Mouse (Mus musculus) intestine, embryonic 14.5 days (tissue): Measurements from ENCODE around the gene Chmp1a. TPM values are rescaled to one million over a fixed set of nuclear protein-coding genes. Genes with fewer than 3 reads are reported as not detected.
"Not testable (repeated sequence)": the region's sequence is repeated elsewhere in the genome, so short reads cannot be mapped to it uniquely, and the experiment has no call there.

Experiments
- ATAC-seq: fragments of 200-750 bp; cut with Nextera tagmentation; replicated peaks from 2 replicates; pipeline ENCODE4 v1.8.0; 2017; ENCODE audit warnings: low read depth, moderate number of reproducible peaks, moderate TSS enrichment, moderate library complexity; ENCODE audit not compliant: low FRiP score, low TSS enrichment
- DNase-seq: peaks from one replicate; pipeline ENCODE4 v3.0.0-alpha.2; 2018; ENCODE audit warnings: low spot score
- H3K27ac ChIP-seq: fragments of 300-500 bp; sonication (generic); 2 replicates; pipeline ENCODE4 v1.5.1; 2014; ENCODE audit warnings: low read depth, mild to moderate bottlenecking, control low read depth
- H3K27me3 ChIP-seq: fragments of 300-500 bp; sonication (generic); replicated peaks from 2 replicates; pipeline ENCODE4 v1.6.1; 2014; ENCODE audit warnings: low read length, control low read depth; ENCODE audit not compliant: control insufficient read depth, insufficient read depth
- H3K36me3 ChIP-seq: fragments of 300-500 bp; sonication (generic); 2 replicates; pipeline ENCODE4 v1.6.1; 2014; ENCODE audit warnings: low read length, control low read depth; ENCODE audit not compliant: control insufficient read depth, insufficient read depth
- H3K4me1 ChIP-seq: fragments of 300-500 bp; sonication (generic); replicated peaks from 2 replicates; pipeline ENCODE4 v1.6.1; 2014; ENCODE audit warnings: low read length, control low read depth, mixed read lengths; ENCODE audit not compliant: control insufficient read depth, insufficient read depth
- H3K4me2 ChIP-seq: fragments of 300-500 bp; sonication (generic); 2 replicates; pipeline ENCODE4 v1.6.1; 2014; ENCODE audit warnings: low read length
- H3K4me3 ChIP-seq: fragments of 300-500 bp; sonication (generic); 2 replicates; pipeline ENCODE4 v1.5.1; 2014; ENCODE audit warnings: low read depth, low read length, control low read depth, mixed read lengths
- H3K9ac ChIP-seq: fragments of 300-500 bp; sonication (generic); 2 replicates; pipeline ENCODE4 v1.6.1; 2014; ENCODE audit warnings: mild to moderate bottlenecking, low read length
- H3K9me3 ChIP-seq: fragments of 300-500 bp; sonication (generic); 2 replicates; pipeline ENCODE4 v1.6.1; 2016; ENCODE audit warnings: low read length, control low read depth; ENCODE audit not compliant: control insufficient read depth
- WGBS: fragments of 180-500 bp; shearing (Covaris S2); extraction: QIAGEN DNeasy Blood & Tissue Kit; methylation state at CpG from one replicate; pipeline ENCODE4 v1.1.7; 2014; 5-methylcytosine and 5-hydroxymethylcytosine counted together
- polyA plus RNA-seq: library from polyadenylated mRNA; unstranded; fragments of >200 nt; fragmentation: Nextera tagmentation; extraction: Ambion mirVana; gene quantifications from 2 replicates; pipeline ENCODE4 v1.2.1, GENCODE M21; 2014

Chmp1a gene
- polyA plus RNA-seq, 1 experiment from 2014 or later = 110 TPM

- peaks cover 16% of the 10 kb centered on the region for H3K27me3 ChIP-seq
- 31% methylated on average over 13 of the region's 13 CpGs for WGBS
- H3K4me3 ChIP-seq = peak overlapping the region; percentile 46
- H3K9me3 ChIP-seq = no peaks in the 10 kb centered on the region
- no peaks in the 10 kb centered on the region for H3K36me3 ChIP-seq
- H3K4me2 ChIP-seq = peak overlapping the region; percentile 93
- DNase-seq (no peak), ATAC-seq (peak; percentile 6; the same call in 1 of the 2 replicates)
- H3K27ac ChIP-seq = no peak overlapping the region
- peak overlapping the region; percentile 36 for H3K9ac ChIP-seq
- peaks cover 11% of the 10 kb centered on the region for H3K4me1 ChIP-seq
Measured at GRCm38 (mm10) chr8:123234918-123235519, 22.5 kb upstream of the Chmp1a start.

- DNase-seq (no peak), ATAC-seq (no peak)
- Histone ChIP-seq H3K27ac (no peak overlapping the region), H3K4me1 (peaks cover 11% of the 10 kb centered on the region), H3K9ac (no peak overlapping the region), H3K4me3 (no peak overlapping the region), H3K36me3 (peaks cover 8% of the 10 kb centered on the region; the same call in 1 of the 2 replicates), H3K9me3 (no peaks in the 10 kb centered on the region), H3K27me3 (peaks cover 16% of the 10 kb centered on the region), H3K4me2 (no peak overlapping the region)
- 74% methylated on average over 11 of the region's 11 CpGs for WGBS
Measured at GRCm38 (mm10) chr8:123233760-123234159, 21.2 kb upstream of the Chmp1a start.

- ATAC-seq (no peak), DNase-seq (no peak)
- Histone ChIP-seq H3K9ac (no peak overlapping the region), H3K4me3 (no peak overlapping the region), H3K4me2 (no peak overlapping the region), H3K27ac (no peak overlapping the region), H3K27me3 (peaks cover 16% of the 10 kb centered on the region), H3K36me3 (peaks cover 12% of the 10 kb centered on the region), H3K9me3 (no peaks in the 10 kb centered on the region), H3K4me1 (peaks cover 11% of the 10 kb centered on the region)
- WGBS = 61% methylated on average over 13 of the region's 13 CpGs
Measured at GRCm38 (mm10) chr8:123233300-123233699, 20.7 kb upstream of the Chmp1a start.

- Histone ChIP-seq H3K9me3 (no peaks in the 10 kb centered on the region), H3K4me1 (peaks cover 11% of the 10 kb centered on the region), H3K27me3 (peaks cover 16% of the 10 kb centered on the region), H3K36me3 (peaks cover 20% of the 10 kb centered on the region), H3K4me3 (no peak overlapping the region), H3K27ac (no peak overlapping the region), H3K9ac (no peak overlapping the region), H3K4me2 (no peak overlapping the region)
- DNase-seq = no peak
- 32% methylated on average over 7 of the region's 7 CpGs for WGBS
- ATAC-seq = no peak
Measured at GRCm38 (mm10) chr8:123232553-123232952, 20.0 kb upstream of the Chmp1a start.

- Histone ChIP-seq H3K27me3 (peaks cover 16% of the 10 kb centered on the region), H3K9me3 (no peaks in the 10 kb centered on the region), H3K36me3 (peaks cover 26% of the 10 kb centered on the region), H3K27ac (no peak overlapping the region), H3K4me1 (peaks cover 11% of the 10 kb centered on the region), H3K4me3 (no peak overlapping the region), H3K9ac (no peak overlapping the region), H3K4me2 (no peak overlapping the region)
- ATAC-seq (no peak), DNase-seq (no peak)
- 50% methylated on average over 5 of the region's 5 CpGs for WGBS
Measured at GRCm38 (mm10) chr8:123231742-123232141, 19.2 kb upstream of the Chmp1a start.

GRCm38 (mm10) chr8:123230326-123230725 lies 17.8 kb upstream of the Chmp1a start:
- not testable (repeated sequence) for H3K27ac ChIP-seq, H3K4me2 ChIP-seq, H3K4me3 ChIP-seq, H3K9me3 ChIP-seq, DNase-seq, H3K9ac ChIP-seq, ATAC-seq
- 88% methylated on average over 10 of the region's 11 CpGs for WGBS
- peaks cover 11% of the 10 kb centered on the region for H3K4me1 ChIP-seq
- peaks cover 32% of the 10 kb centered on the region for H3K36me3 ChIP-seq
- peaks cover 14% of the 10 kb centered on the region for H3K27me3 ChIP-seq

- DNase-seq = no peak
- WGBS = 100% methylated on average over 1 of the region's 1 CpGs
- Histone ChIP-seq H3K9me3 (no peaks in the 10 kb centered on the region), H3K4me2 (no peak overlapping the region), H3K36me3 (peaks cover 32% of the 10 kb centered on the region), H3K9ac (no peak overlapping the region), H3K4me1 (peaks cover 12% of the 10 kb centered on the region), H3K4me3 (no peak overlapping the region), H3K27me3 (0 out of 2 replicates have a peak, but pooled peaks cover 3% of the 10 kb centered on the region), H3K27ac (no peak overlapping the region)
- ATAC-seq = no peak
Measured at GRCm38 (mm10) chr8:123228416-123228815, 15.9 kb upstream of the Chmp1a start.

- H3K9ac ChIP-seq = peak within 1 kb of the TSS; percentile 84
- peaks cover 32% of the 10 kb centered on the region for H3K36me3 ChIP-seq
- H3K27me3 ChIP-seq = no peaks in the 10 kb centered on the region
- H3K4me3 ChIP-seq = peak within 1 kb of the TSS; percentile 97
- 2% methylated on average over 59 of the region's 59 CpGs for WGBS
- ATAC-seq (peak; percentile 84), DNase-seq (peak; percentile 97)
- peaks cover 12% of the 10 kb centered on the region for H3K4me1 ChIP-seq
- no peaks in the 10 kb centered on the region for H3K9me3 ChIP-seq
- peak within 1 kb of the TSS; percentile 87 for H3K4me2 ChIP-seq
- peak within 1 kb of the TSS; percentile 82 for H3K27ac ChIP-seq
Measured at GRCm38 (mm10) chr8:123224278-123225266, 12.0 kb upstream of the Chmp1a start, which contains the start of gene Cdk10. Cdk10 (plus strand) TSS chr8:123224842.
